Mouse (Mus musculus) stomach, embryonic 14.5 days (tissue): ENCODE measurements around the gene Rbm28. TPM values are rescaled to one million over a fixed set of nuclear protein-coding genes. Genes with fewer than 3 reads are reported as not detected.

ENCODE experiments used
- ATAC-seq: fragments of 200-750 bp; cut with Nextera tagmentation; 2 replicates; pipeline ENCODE4 v1.8.0; 2017; ENCODE audit warnings: low read depth, moderate TSS enrichment; ENCODE audit not compliant: insufficient number of reproducible peaks, insufficient read depth, low FRiP score
- H3K27ac ChIP-seq: fragments of 300-500 bp; sonication (generic); 2 replicates; pipeline ENCODE4 v1.5.1; 2014; ENCODE audit warnings: mild to moderate bottlenecking, low read length, moderate library complexity, mixed read lengths
- H3K27me3 ChIP-seq: fragments of 300-500 bp; sonication (generic); 2 replicates; pipeline ENCODE4 v1.6.1; 2014; ENCODE audit warnings: low read length, control low read depth, mixed read lengths; ENCODE audit not compliant: control insufficient read depth, insufficient read depth
- H3K36me3 ChIP-seq: fragments of 300-500 bp; sonication (generic); 2 replicates; pipeline ENCODE4 v1.6.1; 2014; ENCODE audit warnings: mild to moderate bottlenecking, control low read depth, low read length, moderate library complexity, mixed read lengths; ENCODE audit not compliant: control insufficient read depth, insufficient read depth
- H3K4me1 ChIP-seq: fragments of 300-500 bp; sonication (generic); 2 replicates; pipeline ENCODE4 v1.6.1; 2014; ENCODE audit warnings: low read length, control low read depth, mixed read lengths; ENCODE audit not compliant: control insufficient read depth, insufficient read depth
- H3K4me2 ChIP-seq: fragments of 300-500 bp; sonication (generic); replicated peaks from 2 replicates; pipeline ENCODE4 v1.6.1; 2014; ENCODE audit warnings: low read depth, low read length, control low read depth
- H3K4me3 ChIP-seq: fragments of 300-500 bp; sonication (generic); 2 replicates; pipeline ENCODE4 v1.5.1; 2014; ENCODE audit warnings: low read depth, low read length, control low read depth
- H3K9ac ChIP-seq: fragments of 300-500 bp; sonication (generic); replicated peaks from 2 replicates; pipeline ENCODE4 v1.6.1; 2014; ENCODE audit warnings: low read depth, mild to moderate bottlenecking, control low read depth, low read length, moderate library complexity, mixed read lengths
- H3K9me3 ChIP-seq: fragments of 300-500 bp; sonication (generic); 2 replicates; pipeline ENCODE4 v1.6.1; 2016; ENCODE audit warnings: low read depth, low read length, control low read depth; ENCODE audit not compliant: control insufficient read depth
- WGBS: fragments of 180-500 bp; shearing (Covaris S2); extraction: QIAGEN DNeasy Blood & Tissue Kit; methylation state at CpG from one replicate; pipeline ENCODE4 v1.1.7; 2014; 5-methylcytosine and 5-hydroxymethylcytosine counted together
- polyA plus RNA-seq: library from polyadenylated mRNA; unstranded; fragments of >200 nt; fragmentation: Nextera tagmentation; extraction: Ambion mirVana; gene quantifications from 2 replicates; pipeline ENCODE4 v1.2.1, GENCODE M21; 2014

The Rbm28 gene
- polyA plus RNA-seq, 1 experiment from 2014 or later = 44.1 TPM

DNA sequence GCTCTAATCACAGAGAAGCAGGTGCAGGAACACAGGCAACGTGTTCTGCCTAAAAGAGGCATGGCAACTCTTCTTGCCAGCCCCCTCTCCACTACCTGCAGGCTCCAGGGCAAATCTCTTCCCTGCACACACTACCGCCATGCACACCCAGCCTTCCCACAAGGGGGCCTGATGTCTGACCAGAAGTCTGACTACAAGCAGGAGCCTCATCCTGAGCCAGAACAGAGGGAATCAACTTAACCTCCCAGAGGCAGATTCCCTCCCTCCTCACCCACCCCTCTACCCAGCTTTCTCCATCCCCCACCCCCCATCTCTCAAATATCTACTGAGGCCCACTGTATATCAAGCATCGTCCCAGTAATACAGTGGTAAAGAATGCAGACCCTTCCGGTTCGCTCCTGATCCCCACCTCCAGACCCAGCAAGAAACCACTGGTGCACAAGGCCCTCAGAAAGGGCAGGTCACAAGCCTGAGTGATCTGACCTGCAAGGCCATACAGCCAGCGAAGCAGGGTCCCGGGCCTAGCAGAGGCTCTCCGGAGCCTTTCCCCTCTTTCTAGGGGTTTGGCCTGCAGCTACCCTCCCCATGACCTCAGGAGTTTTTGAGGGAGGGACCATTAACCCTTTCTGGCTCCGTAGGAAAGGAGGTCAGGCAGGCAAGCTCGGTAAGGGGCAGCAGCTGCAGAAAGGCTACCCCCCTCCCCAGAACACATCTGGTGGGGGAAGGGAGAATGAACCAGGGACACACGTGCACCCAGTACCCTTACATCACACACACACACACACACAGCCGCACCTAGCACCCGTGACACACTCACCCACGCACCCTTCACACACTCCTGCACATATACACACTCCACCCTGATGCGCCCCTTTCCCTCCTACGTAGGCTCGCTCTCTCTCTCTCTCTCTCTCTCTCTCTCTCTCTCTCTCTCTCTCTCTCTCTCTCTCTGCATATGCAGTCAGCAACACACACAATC, 13.4 kb upstream of the Rbm28 start:
- H3K27me3 ChIP-seq = no peaks in the 10 kb centered on the region
- peak overlapping the region; percentile 52; the same call in 1 of the 2 replicates for H3K9ac ChIP-seq
- H3K4me1 ChIP-seq = no peaks in the 10 kb centered on the region
- WGBS = 27% methylated on average over 16 of the region's 17 CpGs
- peak overlapping the region; percentile 53 for H3K4me3 ChIP-seq
- H3K36me3 ChIP-seq = no peaks in the 10 kb centered on the region
- peak; percentile 42; the same call in 1 of the 2 replicates for ATAC-seq
- H3K9me3 ChIP-seq = no peaks in the 10 kb centered on the region
- peak overlapping the region; percentile 95 for H3K4me2 ChIP-seq
- H3K27ac ChIP-seq = no peak overlapping the region

DNA sequence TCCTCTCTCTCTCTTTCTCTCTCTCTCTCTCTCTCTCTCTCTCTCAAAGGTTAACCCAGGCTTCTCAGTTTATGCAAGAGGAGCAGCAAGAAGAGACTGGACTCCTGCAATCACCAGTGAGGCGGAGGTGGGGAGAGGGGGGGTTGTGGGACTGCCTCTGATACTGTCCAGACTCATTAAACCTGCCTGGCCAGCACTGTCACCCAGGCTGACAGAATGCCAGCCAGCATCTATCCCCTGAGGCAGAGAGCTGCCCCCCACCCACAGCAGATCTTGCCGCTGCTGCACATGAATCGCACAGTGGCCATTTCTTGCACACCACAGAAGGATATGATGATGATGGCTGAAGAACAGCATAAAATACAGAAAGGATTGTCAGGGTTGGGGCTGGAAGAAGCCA, 10.3 kb upstream of the Rbm28 start:
- WGBS = 75% methylated on average over 3 of the region's 3 CpGs
- Histone ChIP-seq H3K27me3 (0 out of 2 replicates have a peak, but pooled peaks cover 8% of the 10 kb centered on the region), H3K9me3 (no peaks in the 10 kb centered on the region), H3K4me2 (no peak overlapping the region), H3K27ac (no peak overlapping the region), H3K36me3 (no peaks in the 10 kb centered on the region), H3K4me3 (no peak overlapping the region), H3K9ac (no peak overlapping the region), H3K4me1 (peaks cover 7% of the 10 kb centered on the region)
- ATAC-seq = no peak

DNA sequence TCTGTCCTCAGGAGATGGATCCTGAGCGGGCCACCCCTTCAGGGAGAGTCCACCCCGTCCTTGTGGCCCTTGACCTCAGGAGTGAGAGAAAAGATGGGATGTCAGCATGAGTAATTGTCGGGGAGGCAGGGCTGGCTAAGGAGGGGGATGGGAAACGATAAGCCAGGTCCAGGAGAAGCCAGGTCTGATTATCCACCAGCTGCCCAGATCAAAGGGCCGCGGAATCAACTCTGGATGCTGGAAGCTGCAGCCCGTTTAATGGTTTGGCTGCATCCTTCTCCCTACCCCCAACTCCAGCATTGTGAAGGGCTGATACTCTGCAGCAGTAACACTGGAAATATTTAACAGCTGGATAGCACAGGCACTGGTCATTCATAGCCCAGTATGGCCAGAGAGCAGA, 9.6 kb upstream of the Rbm28 start:
- peaks cover 12% of the 10 kb centered on the region for H3K4me1 ChIP-seq
- 18% methylated on average over 7 of the region's 7 CpGs for WGBS
- H3K4me2 ChIP-seq = no peak overlapping the region
- no peak for ATAC-seq
- H3K9ac ChIP-seq = no peak overlapping the region
- no peak overlapping the region for H3K27ac ChIP-seq
- no peaks in the 10 kb centered on the region for H3K36me3 ChIP-seq
- peaks cover 15% of the 10 kb centered on the region for H3K27me3 ChIP-seq
- H3K4me3 ChIP-seq = no peak overlapping the region
- H3K9me3 ChIP-seq = no peaks in the 10 kb centered on the region

DNA sequence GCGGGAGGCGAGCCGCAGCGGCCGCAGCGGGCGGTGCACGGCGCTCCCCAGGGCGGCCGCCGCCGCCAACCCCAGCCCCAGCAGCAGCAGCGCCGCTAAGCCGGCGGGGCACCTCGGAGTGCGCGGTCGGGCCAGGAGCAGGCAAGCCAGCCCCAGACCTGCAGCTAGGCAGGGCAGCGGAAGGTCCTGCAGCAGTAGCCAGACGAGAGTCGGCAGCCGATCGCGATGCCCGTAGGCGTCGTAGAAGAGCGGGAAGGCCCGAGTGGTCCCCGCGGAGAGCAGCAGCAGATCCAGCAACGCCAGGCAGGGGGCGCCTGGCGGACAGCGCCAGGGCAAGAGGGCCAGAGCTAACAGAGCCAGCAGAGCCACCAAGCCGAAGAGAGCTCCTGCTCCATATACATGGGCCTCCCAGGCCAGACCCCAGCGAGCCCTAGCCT, 6.2 kb upstream of the Rbm28 start:
- no peak overlapping the region for H3K27ac ChIP-seq
- H3K9me3 ChIP-seq = no peaks in the 10 kb centered on the region
- H3K4me2 ChIP-seq = peak overlapping the region; percentile 99
- H3K27me3 ChIP-seq = peaks cover 20% of the 10 kb centered on the region
- H3K4me3 ChIP-seq = peak overlapping the region; percentile 47
- ATAC-seq = peak; percentile 77; the same call in 1 of the 2 replicates
- peak overlapping the region; percentile 37 for H3K9ac ChIP-seq
- 1% methylated on average over 40 of the region's 40 CpGs for WGBS
- no peaks in the 10 kb centered on the region for H3K36me3 ChIP-seq
- peaks cover 12% of the 10 kb centered on the region for H3K4me1 ChIP-seq

DNA sequence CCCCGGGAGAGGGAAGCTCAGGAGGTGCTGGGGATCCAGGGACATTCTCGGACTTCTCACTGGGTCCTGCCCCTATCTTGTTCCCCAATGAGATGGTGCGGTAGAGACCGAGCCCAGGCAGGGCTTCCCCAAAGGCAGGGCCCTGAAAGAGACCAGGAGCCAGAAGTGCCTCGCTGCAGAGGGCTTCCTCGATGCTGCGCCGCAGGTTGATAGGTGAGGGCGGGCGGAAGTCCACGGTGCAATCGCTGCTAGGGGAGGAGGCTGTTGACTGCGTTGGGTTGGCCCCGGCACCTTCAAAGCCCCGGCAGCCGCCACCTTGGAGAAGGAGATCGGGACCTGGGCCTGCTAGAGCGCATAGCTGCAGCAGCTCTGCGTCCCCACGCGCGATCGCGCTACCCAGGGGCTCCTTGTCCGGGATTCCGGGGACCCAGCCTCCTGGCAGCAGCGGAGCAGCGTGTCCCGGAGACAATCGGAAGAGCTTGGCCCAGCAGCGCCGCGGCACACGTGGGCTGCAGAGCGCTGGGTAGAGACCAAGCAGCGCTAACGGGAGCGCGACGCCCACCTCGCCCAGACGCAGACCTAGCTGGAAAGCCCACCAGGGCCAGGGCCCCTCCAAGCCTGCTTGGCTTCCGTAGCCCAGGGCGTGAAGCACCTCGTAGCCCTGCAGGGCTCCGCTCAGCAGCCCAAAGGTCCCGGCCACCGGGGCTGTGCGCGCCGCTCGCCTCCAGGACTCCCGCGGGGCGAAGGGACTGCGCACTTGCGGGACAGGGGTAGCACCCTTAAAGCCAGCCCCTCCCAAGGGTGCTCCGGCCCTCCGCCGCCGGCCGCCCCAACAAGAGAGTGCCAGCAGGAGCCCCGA, 5.5 kb upstream of the Rbm28 start:
- Histone ChIP-seq H3K27me3 (peaks cover 20% of the 10 kb centered on the region), H3K27ac (no peak overlapping the region), H3K9me3 (no peaks in the 10 kb centered on the region), H3K9ac (peak overlapping the region; percentile 37), H3K4me1 (peaks cover 12% of the 10 kb centered on the region), H3K4me2 (peak overlapping the region; percentile 99), H3K4me3 (peak overlapping the region; percentile 47), H3K36me3 (no peaks in the 10 kb centered on the region)
- ATAC-seq = peak; percentile 23; the same call in 1 of the 2 replicates
- under 1% methylated on average over 63 of the region's 63 CpGs for WGBS

DNA sequence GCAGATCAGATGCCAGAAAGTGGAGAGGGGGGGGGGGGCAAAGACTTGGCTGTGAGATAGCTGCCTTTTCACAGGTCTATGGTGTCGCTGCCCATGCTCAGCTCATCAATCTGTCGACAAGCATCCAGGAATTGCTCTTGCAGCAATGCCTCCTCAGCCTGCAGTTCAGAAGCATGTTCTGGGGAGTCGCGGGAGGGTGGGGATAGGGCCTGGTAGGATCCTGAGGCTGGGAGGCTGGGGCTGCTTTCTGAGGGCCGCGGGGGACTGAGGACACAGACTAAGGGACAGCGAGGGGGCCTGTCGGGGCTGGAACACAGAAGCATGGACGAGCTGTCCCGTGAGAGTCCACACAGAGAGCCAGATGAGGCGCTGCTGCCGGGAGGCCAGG, 4.9 kb upstream of the Rbm28 start:
- no peaks in the 10 kb centered on the region for H3K36me3 ChIP-seq
- ATAC-seq = no peak
- H3K4me2 ChIP-seq = peak overlapping the region; percentile 99
- H3K4me3 ChIP-seq = peak overlapping the region; percentile 47; the same call in 1 of the 2 replicates
- no peak overlapping the region for H3K27ac ChIP-seq
- WGBS = 4% methylated on average over 12 of the region's 12 CpGs
- no peaks in the 10 kb centered on the region for H3K9me3 ChIP-seq
- no peak overlapping the region for H3K9ac ChIP-seq
- H3K27me3 ChIP-seq = peaks cover 20% of the 10 kb centered on the region
- peaks cover 12% of the 10 kb centered on the region for H3K4me1 ChIP-seq

DNA sequence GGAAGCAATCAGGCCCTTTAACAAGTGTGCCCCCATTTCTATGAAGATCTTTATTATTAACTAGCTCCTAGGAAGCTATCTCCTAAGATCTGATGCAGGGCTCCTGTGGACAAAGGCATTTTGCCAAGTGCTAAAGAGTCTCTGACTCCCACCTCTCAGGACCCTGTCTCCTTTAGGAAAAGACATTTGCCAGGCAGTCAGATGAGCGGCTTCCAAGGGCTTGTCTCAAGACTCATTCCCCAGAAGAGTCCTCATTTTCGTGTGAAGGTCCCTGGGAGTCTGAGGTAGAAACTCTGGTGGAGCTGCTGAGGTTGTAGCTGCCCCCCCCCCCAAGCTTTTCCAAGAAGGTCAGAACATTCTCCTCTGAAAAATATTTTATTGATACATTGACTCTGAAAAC, 4.1 kb upstream of the Rbm28 start:
- H3K27me3 ChIP-seq = peaks cover 20% of the 10 kb centered on the region
- H3K4me2 ChIP-seq = no peak overlapping the region
- no peak overlapping the region for H3K4me3 ChIP-seq
- no peak overlapping the region for H3K27ac ChIP-seq
- no peak overlapping the region for H3K9ac ChIP-seq
- peaks cover 12% of the 10 kb centered on the region for H3K4me1 ChIP-seq
- no peaks in the 10 kb centered on the region for H3K9me3 ChIP-seq
- ATAC-seq = no peak
- H3K36me3 ChIP-seq = no peaks in the 10 kb centered on the region
- WGBS = 35% methylated on average over 2 of the region's 2 CpGs

DNA sequence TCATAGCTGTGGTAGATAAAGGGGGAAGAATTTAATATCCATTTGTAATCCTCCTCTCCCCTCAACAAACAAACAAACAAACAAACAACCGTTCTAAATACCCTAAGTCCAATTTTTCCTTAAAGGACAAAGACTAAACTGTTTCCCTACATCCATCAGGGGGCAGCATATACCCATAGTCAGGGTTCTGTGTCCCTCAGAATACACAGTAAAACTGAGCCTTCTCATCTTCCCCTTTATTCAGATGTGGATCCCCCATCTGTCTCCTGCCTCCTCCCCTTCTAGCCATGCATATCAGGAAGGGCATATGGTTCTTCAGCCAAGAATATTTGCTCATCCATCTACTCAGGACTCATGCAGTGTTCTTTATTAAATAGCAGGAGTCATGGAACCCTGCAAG, 1.4 kb upstream of the Rbm28 start:
- Histone ChIP-seq H3K4me2 (no peak overlapping the region), H3K4me3 (no peak overlapping the region), H3K36me3 (no peaks in the 10 kb centered on the region), H3K9ac (no peak overlapping the region), H3K9me3 (no peaks in the 10 kb centered on the region), H3K4me1 (peaks cover 17% of the 10 kb centered on the region), H3K27ac (no peak overlapping the region), H3K27me3 (peaks cover 20% of the 10 kb centered on the region)
- WGBS = 0% methylated on average over 1 of the region's 1 CpGs
- no peak for ATAC-seq
